Mouse (Mus musculus): Measurements from ENCODE around the gene Map4k5. TPM values are rescaled to one million over a fixed set of nuclear protein-coding genes. Genes with fewer than 3 reads are reported as not detected.

Gene Map4k5
- polyA plus RNA-seq, 1 experiment, result 0.17 TPM

- TF ChIP-seq FLI1 (IDR thresholded peaks at IDR 0.05; ENCODE audit: low read length) (no peak), GATA1 (IDR thresholded peaks at IDR 0.05; ENCODE audit: borderline replicate concordance, low read length) (no peak)
- H3K9me3 ChIP-seq, result peaks cover 10% of the 10 kb centered on the region
- H3K36me3 ChIP-seq (replicated peaks; ENCODE audit: low read length), result no peaks in the 10 kb centered on the region
- peaks cover 13% of the 10 kb centered on the region for H3K27me3 ChIP-seq (replicated peaks)
- H3K4me1 ChIP-seq, result peaks cover 16% of the 10 kb centered on the region
- no peak overlapping the region for H3K4me3 ChIP-seq (replicated peaks)
These were observed 19.7 kb upstream of the Map4k5 start for GRCm38 (mm10) chr12:69912737-69913136.

GRCm38 (mm10) chr12:69911906-69912305 lies 18.9 kb upstream of the Map4k5 start:
- Histone ChIP-seq H3K27me3 (replicated peaks) (peaks cover 15% of the 10 kb centered on the region), H3K4me1 (peaks cover 22% of the 10 kb centered on the region)
- no peak for TF ChIP-seq FLI1 (IDR thresholded peaks at IDR 0.05; ENCODE audit: low read length)

GRCm38 (mm10) chr12:69908511-69908900 lies 15.5 kb upstream of the Map4k5 start:
- peaks cover 25% of the 10 kb centered on the region for H3K4me1 ChIP-seq
- TF ChIP-seq GATA1 (IDR thresholded peaks at IDR 0.05; ENCODE audit: borderline replicate concordance, low read length) (no peak), FLI1 (IDR thresholded peaks at IDR 0.05; ENCODE audit: low read length) (no peak)
- peaks cover 17% of the 10 kb centered on the region for H3K27me3 ChIP-seq (replicated peaks)
- H3K4me3 ChIP-seq (replicated peaks), result no peak overlapping the region
- H3K9me3 ChIP-seq, result peaks cover 17% of the 10 kb centered on the region
- no peaks in the 10 kb centered on the region for H3K36me3 ChIP-seq (replicated peaks; ENCODE audit: low read length)

More at GRCm38 (mm10) chr12:69911906-69912305, 18.9 kb upstream of the Map4k5 start:
- no peaks in the 10 kb centered on the region for H3K36me3 ChIP-seq (replicated peaks; ENCODE audit: low read length)
- no peak overlapping the region for H3K4me3 ChIP-seq (replicated peaks)
- H3K9me3 ChIP-seq, result peaks cover 10% of the 10 kb centered on the region

- TF ChIP-seq FLI1 (IDR thresholded peaks at IDR 0.05; ENCODE audit: low read length) (no peak), GATA1 (IDR thresholded peaks at IDR 0.05; ENCODE audit: borderline replicate concordance, low read length) (no peak)
- Histone ChIP-seq H3K36me3 (replicated peaks; ENCODE audit: low read length) (no peaks in the 10 kb centered on the region), H3K27me3 (replicated peaks) (peaks cover 17% of the 10 kb centered on the region), H3K4me3 (replicated peaks) (peak overlapping the region; percentile 50), H3K4me1 (peaks cover 25% of the 10 kb centered on the region), H3K9me3 (peaks cover 17% of the 10 kb centered on the region)
These were observed 14.9 kb upstream of the Map4k5 start for GRCm38 (mm10) chr12:69907667-69908510.

DNA sequence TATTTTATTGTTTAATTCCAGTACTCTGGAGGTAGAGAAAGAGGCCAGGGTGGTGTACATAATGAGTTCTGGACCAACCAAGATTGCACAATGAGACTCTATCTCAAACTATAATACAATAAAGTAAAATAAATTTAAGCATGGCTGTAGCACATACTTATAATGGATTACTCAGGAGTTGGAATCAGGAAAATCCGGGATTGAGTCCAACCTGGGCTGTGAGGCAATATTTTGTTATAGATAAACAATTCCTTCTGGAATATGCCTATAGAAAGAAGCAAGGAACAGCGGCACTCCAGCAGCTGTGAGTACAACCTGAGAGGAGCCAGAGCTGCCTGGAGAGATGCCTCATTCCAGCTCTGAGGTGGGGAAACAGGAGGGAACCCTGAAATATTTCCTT lies 12.0 kb upstream of the Map4k5 start:
- H3K4me3 ChIP-seq (replicated peaks), result no peak overlapping the region
- peaks cover 21% of the 10 kb centered on the region for H3K9me3 ChIP-seq
- H3K27me3 ChIP-seq (replicated peaks), result peaks cover 17% of the 10 kb centered on the region
- no peaks in the 10 kb centered on the region for H3K36me3 ChIP-seq (replicated peaks; ENCODE audit: low read length)
- TF ChIP-seq GATA1 (IDR thresholded peaks at IDR 0.05; ENCODE audit: borderline replicate concordance, low read length), result no peak
- TF ChIP-seq FLI1 (IDR thresholded peaks at IDR 0.05; ENCODE audit: low read length), result no peak
- H3K4me1 ChIP-seq, result peaks cover 21% of the 10 kb centered on the region

- peaks cover 11% of the 10 kb centered on the region; the same call in 1 of the 2 replicates for H3K9me3 ChIP-seq
- H3K4me3 ChIP-seq (replicated peaks), result no peak overlapping the region
- H3K36me3 ChIP-seq (replicated peaks; ENCODE audit: low read length), result no peaks in the 10 kb centered on the region
- H3K4me1 ChIP-seq, result peaks cover 9% of the 10 kb centered on the region
- TF ChIP-seq FLI1 (IDR thresholded peaks at IDR 0.05; ENCODE audit: low read length), result no peak
- no peak for TF ChIP-seq GATA1 (IDR thresholded peaks at IDR 0.05; ENCODE audit: borderline replicate concordance, low read length)
- peaks cover 15% of the 10 kb centered on the region for H3K27me3 ChIP-seq (replicated peaks)
These were observed 5.1 kb upstream of the Map4k5 start for GRCm38 (mm10) chr12:69898119-69898518.

- Histone ChIP-seq H3K9me3 (peaks cover 7% of the 10 kb centered on the region; the same call in 1 of the 2 replicates), H3K4me1 (peaks cover 24% of the 10 kb centered on the region), H3K4me3 (replicated peaks) (no peak overlapping the region), H3K36me3 (replicated peaks; ENCODE audit: low read length) (no peaks in the 10 kb centered on the region), H3K27me3 (replicated peaks) (peaks cover 29% of the 10 kb centered on the region)
- TF ChIP-seq GATA1 (IDR thresholded peaks at IDR 0.05; ENCODE audit: borderline replicate concordance, low read length), result no peak
- no peak for TF ChIP-seq FLI1 (IDR thresholded peaks at IDR 0.05; ENCODE audit: low read length)
These were observed 2.0 kb upstream of the Map4k5 start for GRCm38 (mm10) chr12:69895046-69895445.

DNA sequence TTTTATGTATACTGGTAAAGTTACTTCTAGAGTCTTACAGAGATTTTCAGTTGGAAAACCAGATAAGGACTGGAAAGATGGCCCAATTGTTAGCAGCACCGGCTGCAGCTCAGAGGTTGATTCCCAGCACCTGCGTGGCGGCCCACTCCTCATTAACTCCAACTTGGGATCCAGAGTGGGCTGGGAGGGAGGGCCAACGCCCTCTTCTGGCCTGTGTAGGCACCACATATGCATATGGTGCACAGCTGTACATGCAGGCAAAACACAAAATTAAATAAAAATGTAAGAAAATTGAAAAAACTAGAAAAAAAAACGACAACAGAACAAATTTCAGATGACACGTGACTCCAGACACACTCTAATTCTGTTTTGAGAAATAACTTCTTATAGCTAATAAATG lies 927 bp upstream of the Map4k5 start:
- Histone ChIP-seq H3K36me3 (replicated peaks; ENCODE audit: low read length) (no peaks in the 10 kb centered on the region), H3K9me3 (peaks cover 7% of the 10 kb centered on the region; the same call in 1 of the 2 replicates), H3K4me3 (replicated peaks) (no peak overlapping the region), H3K27me3 (replicated peaks) (peaks cover 29% of the 10 kb centered on the region), H3K4me1 (peaks cover 25% of the 10 kb centered on the region)
- TF ChIP-seq GATA1 (IDR thresholded peaks at IDR 0.05; ENCODE audit: borderline replicate concordance, low read length), result no peak
- TF ChIP-seq FLI1 (IDR thresholded peaks at IDR 0.05; ENCODE audit: low read length), result no peak

DNA sequence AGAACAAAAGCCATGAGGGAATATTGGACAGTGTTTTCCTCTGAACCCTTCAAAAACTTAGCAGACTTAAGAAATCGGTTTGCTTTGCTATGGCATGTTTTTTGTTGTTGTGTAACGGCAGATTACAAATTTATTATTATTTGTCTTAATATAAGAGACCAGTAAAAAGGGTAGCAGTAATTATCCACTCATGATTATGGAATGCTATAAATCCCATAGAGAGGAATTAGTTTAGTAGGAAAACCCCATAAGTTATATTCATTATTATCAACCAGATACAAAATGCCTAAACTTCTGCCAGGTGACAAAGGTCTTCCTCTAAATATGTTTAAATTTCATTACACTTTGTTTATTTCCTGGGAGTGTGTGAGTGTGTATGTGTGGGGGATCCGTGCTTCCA lies 1.3 kb downstream of the Map4k5 start:
- Histone ChIP-seq H3K4me1 (peaks cover 28% of the 10 kb centered on the region), H3K9me3 (peaks cover under 1% of the 10 kb centered on the region; the same call in 1 of the 2 replicates), H3K4me3 (replicated peaks) (peak overlapping the region; percentile 95), H3K27me3 (replicated peaks) (peaks cover 27% of the 10 kb centered on the region), H3K36me3 (replicated peaks; ENCODE audit: low read length) (no peaks in the 10 kb centered on the region)
- TF ChIP-seq FLI1 (IDR thresholded peaks at IDR 0.05; ENCODE audit: low read length), result no peak
- no peak for TF ChIP-seq GATA1 (IDR thresholded peaks at IDR 0.05; ENCODE audit: borderline replicate concordance, low read length)

- peak overlapping the region; percentile 3 for H3K4me3 ChIP-seq (replicated peaks)
- no peaks in the 10 kb centered on the region for H3K9me3 ChIP-seq
- peaks cover 28% of the 10 kb centered on the region for H3K4me1 ChIP-seq
- TF ChIP-seq FLI1 (IDR thresholded peaks at IDR 0.05; ENCODE audit: low read length) (no peak), GATA1 (IDR thresholded peaks at IDR 0.05; ENCODE audit: borderline replicate concordance, low read length) (no peak)
- no peaks in the 10 kb centered on the region for H3K36me3 ChIP-seq (replicated peaks; ENCODE audit: low read length)
- H3K27me3 ChIP-seq (replicated peaks), result peaks cover 27% of the 10 kb centered on the region
These were observed 2.5 kb downstream of the Map4k5 start for GRCm38 (mm10) chr12:69890476-69890875.

Data from megakaryocyte, embryonic 14.5 days (primary cell).